Mouse (Mus musculus): ENCODE measurements at regions not wholly inside any gene's neighbourhood (a gene's known extent, or its start where the extent isn't known, plus 50 kb on each side); places are given as distances from the start of the nearest gene placed in this dataset.
A peak's percentile ranks its signal among the peaks of the same experiment; 100 is the strongest.

- Histone ChIP-seq H3K27ac (replicated peaks) (peak overlapping the region; percentile 79), H3K9ac (no peak overlapping the region), H3K4me3 (replicated peaks) (no peak overlapping the region), H3K4me1 (peaks cover 47% of the 10 kb centered on the region), H3K36me3 (no peaks in the 10 kb centered on the region), H3K9me3 (replicated peaks) (no peaks in the 10 kb centered on the region), H3K27me3 (no peaks in the 10 kb centered on the region), H3K4me2 (replicated peaks) (no peak overlapping the region)
- no peak for ATAC-seq (ENCODE audit: insufficient number of reproducible peaks, low FRiP score, low TSS enrichment, low read depth)
- 15% methylated on average over 5 of the region's 5 CpGs for WGBS
Observed at GRCm38 (mm10) chr17:87202958-87203720, 62.6 kb downstream of the Mcfd2 start.

DNA sequence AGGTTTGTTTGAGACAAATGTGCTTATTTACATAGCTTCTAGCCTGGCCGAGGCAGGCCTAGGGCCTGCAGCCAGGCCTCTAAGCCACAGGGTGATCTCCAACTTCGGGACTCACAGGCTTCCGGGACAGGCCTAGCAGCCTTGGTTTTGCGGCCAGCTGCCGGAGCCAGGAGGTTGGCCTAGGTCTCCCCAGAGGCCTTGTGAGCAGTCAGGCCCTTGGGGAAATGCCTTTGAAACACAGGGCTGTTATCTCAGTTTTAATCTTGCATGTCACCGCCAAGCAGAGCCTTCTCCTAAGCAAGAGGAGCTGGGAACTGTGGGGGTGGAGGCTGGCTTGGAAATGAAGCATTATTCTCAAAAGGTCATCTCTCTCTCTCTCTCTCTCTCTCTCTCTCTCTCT lies 63.2 kb downstream of the Mcfd2 start:
- Histone ChIP-seq H3K27me3 (no peaks in the 10 kb centered on the region), H3K9ac (no peak overlapping the region), H3K4me3 (replicated peaks) (no peak overlapping the region), H3K36me3 (no peaks in the 10 kb centered on the region), H3K4me1 (peaks cover 47% of the 10 kb centered on the region), H3K27ac (replicated peaks) (peak overlapping the region; percentile 79), H3K9me3 (replicated peaks) (no peaks in the 10 kb centered on the region), H3K4me2 (replicated peaks) (no peak overlapping the region)
- 21% methylated on average over 6 of the region's 6 CpGs for WGBS
- ATAC-seq (ENCODE audit: insufficient number of reproducible peaks, low FRiP score, low TSS enrichment, low read depth): 0 out of 2 replicates have a peak, but pooled peaks have one; percentile 27

- no peak overlapping the region for H3K4me2 ChIP-seq (replicated peaks)
- no peaks in the 10 kb centered on the region for H3K36me3 ChIP-seq
- peak; percentile 79 for ATAC-seq (ENCODE audit: insufficient number of reproducible peaks, low FRiP score, low TSS enrichment, low read depth)
- H3K4me1 ChIP-seq: peaks cover 42% of the 10 kb centered on the region
- WGBS: 34% methylated on average over 3 of the region's 3 CpGs
- H3K27ac ChIP-seq (replicated peaks): peak overlapping the region; percentile 79
- no peaks in the 10 kb centered on the region for H3K27me3 ChIP-seq
- H3K9ac ChIP-seq: no peak overlapping the region
- H3K4me3 ChIP-seq (replicated peaks): no peak overlapping the region
- no peaks in the 10 kb centered on the region for H3K9me3 ChIP-seq (replicated peaks)
Observed at GRCm38 (mm10) chr17:87200721-87201242, 65.0 kb downstream of the Mcfd2 start.

GRCm38 (mm10) chr17:87200134-87200533 lies 65.6 kb downstream of the Mcfd2 start:
- Histone ChIP-seq H3K4me1 (peaks cover 42% of the 10 kb centered on the region), H3K36me3 (no peaks in the 10 kb centered on the region), H3K4me2 (replicated peaks) (no peak overlapping the region), H3K27ac (replicated peaks) (peak overlapping the region; percentile 79), H3K4me3 (replicated peaks) (no peak overlapping the region), H3K27me3 (no peaks in the 10 kb centered on the region), H3K9me3 (replicated peaks) (no peaks in the 10 kb centered on the region), H3K9ac (no peak overlapping the region)
- WGBS: 95% methylated on average over 2 of the region's 2 CpGs
- no peak for ATAC-seq (ENCODE audit: insufficient number of reproducible peaks, low FRiP score, low TSS enrichment, low read depth)

- Histone ChIP-seq H3K27ac (replicated peaks) (no peak overlapping the region), H3K36me3 (no peaks in the 10 kb centered on the region), H3K27me3 (no peaks in the 10 kb centered on the region), H3K4me1 (peaks cover 51% of the 10 kb centered on the region), H3K9me3 (replicated peaks) (no peaks in the 10 kb centered on the region), H3K4me2 (replicated peaks) (no peak overlapping the region), H3K4me3 (replicated peaks) (no peak overlapping the region), H3K9ac (no peak overlapping the region)
- no peak for ATAC-seq (ENCODE audit: insufficient number of reproducible peaks, low FRiP score, low TSS enrichment, low read depth)
- 80% methylated on average over 3 of the region's 3 CpGs for WGBS
Observed at GRCm38 (mm10) chr17:87199134-87199533, 66.6 kb downstream of the Mcfd2 start.

DNA sequence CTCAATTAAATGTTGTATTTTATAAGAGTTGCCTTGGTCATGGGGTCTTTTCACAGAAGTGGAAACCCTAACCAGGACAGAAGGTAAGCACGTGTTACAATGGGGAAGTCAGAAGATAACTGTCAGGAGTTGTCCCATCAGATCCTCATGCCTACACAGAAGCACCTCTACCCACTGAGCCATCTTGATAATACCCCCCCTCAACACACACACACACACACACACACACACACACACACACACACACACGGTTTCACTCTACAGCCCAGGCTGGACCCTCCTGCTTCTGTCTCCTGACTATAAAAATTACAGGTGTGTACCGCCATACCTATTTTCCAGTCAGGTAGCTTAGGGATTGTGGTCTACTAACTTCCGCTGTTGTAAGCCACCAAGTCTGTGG lies 68.3 kb downstream of the Mcfd2 start:
- 94% methylated on average over 4 of the region's 4 CpGs for WGBS
- 0 out of 2 replicates have a peak, but pooled peaks cover 4% of the 10 kb centered on the region for H3K9me3 ChIP-seq (replicated peaks)
- no peaks in the 10 kb centered on the region for H3K27me3 ChIP-seq
- H3K4me1 ChIP-seq: peaks cover 45% of the 10 kb centered on the region
- no peak overlapping the region for H3K9ac ChIP-seq
- no peak overlapping the region for H3K27ac ChIP-seq (replicated peaks)
- H3K4me2 ChIP-seq (replicated peaks): no peak overlapping the region
- no peaks in the 10 kb centered on the region for H3K36me3 ChIP-seq
- no peak overlapping the region for H3K4me3 ChIP-seq (replicated peaks)
- no peak for ATAC-seq (ENCODE audit: insufficient number of reproducible peaks, low FRiP score, low TSS enrichment, low read depth)

DNA sequence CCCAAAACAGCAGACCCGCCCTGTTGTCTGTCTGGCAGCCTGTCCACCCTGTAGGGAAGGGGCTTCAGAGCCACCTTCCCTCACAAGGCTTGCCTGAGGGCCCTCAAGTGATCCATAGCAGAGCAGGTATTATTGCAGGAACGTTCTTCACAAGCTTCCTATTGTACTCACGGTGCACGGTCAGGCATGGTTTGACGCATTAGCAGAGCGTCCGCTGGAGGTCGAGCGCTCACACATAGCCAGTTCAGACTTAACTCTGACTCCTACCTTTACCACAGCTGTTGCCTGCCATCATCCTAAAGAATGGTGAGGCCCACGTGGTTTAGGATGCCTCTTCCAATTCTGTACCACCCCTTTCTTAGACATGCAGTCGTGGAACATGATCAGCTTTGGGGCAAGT lies 71.1 kb downstream of the Mcfd2 start:
- H3K9ac ChIP-seq: no peak overlapping the region
- no peak for ATAC-seq (ENCODE audit: insufficient number of reproducible peaks, low FRiP score, low TSS enrichment, low read depth)
- no peak overlapping the region for H3K4me2 ChIP-seq (replicated peaks)
- H3K9me3 ChIP-seq (replicated peaks): 0 out of 2 replicates have a peak, but pooled peaks cover 4% of the 10 kb centered on the region
- H3K4me1 ChIP-seq: peaks cover 30% of the 10 kb centered on the region
- no peak overlapping the region for H3K27ac ChIP-seq (replicated peaks)
- H3K4me3 ChIP-seq (replicated peaks): no peak overlapping the region
- no peaks in the 10 kb centered on the region for H3K36me3 ChIP-seq
- H3K27me3 ChIP-seq: no peaks in the 10 kb centered on the region
- WGBS: 54% methylated on average over 11 of the region's 11 CpGs

- Histone ChIP-seq H3K9ac (no peak overlapping the region), H3K36me3 (no peaks in the 10 kb centered on the region), H3K4me2 (replicated peaks) (no peak overlapping the region), H3K27me3 (no peaks in the 10 kb centered on the region), H3K4me3 (replicated peaks) (no peak overlapping the region), H3K4me1 (peaks cover 41% of the 10 kb centered on the region), H3K9me3 (replicated peaks) (0 out of 2 replicates have a peak, but pooled peaks cover 4% of the 10 kb centered on the region), H3K27ac (replicated peaks) (peak overlapping the region; percentile 13; the same call in 1 of the 2 replicates)
- ATAC-seq (ENCODE audit: insufficient number of reproducible peaks, low FRiP score, low TSS enrichment, low read depth): no peak
- 11% methylated on average over 7 of the region's 7 CpGs for WGBS
Observed at GRCm38 (mm10) chr17:87193482-87193881, 72.3 kb downstream of the Mcfd2 start.

- Histone ChIP-seq H3K4me1 (peaks cover 50% of the 10 kb centered on the region), H3K27ac (replicated peaks) (no peak overlapping the region; the same call in 1 of the 2 replicates), H3K9ac (no peak overlapping the region), H3K27me3 (no peaks in the 10 kb centered on the region), H3K4me2 (replicated peaks) (no peak overlapping the region), H3K4me3 (replicated peaks) (no peak overlapping the region), H3K9me3 (replicated peaks) (0 out of 2 replicates have a peak, but pooled peaks cover 4% of the 10 kb centered on the region), H3K36me3 (no peaks in the 10 kb centered on the region)
- 26% methylated on average over 3 of the region's 3 CpGs for WGBS
- ATAC-seq (ENCODE audit: insufficient number of reproducible peaks, low FRiP score, low TSS enrichment, low read depth): no peak
Observed at GRCm38 (mm10) chr17:87189670-87190069, 76.1 kb downstream of the Mcfd2 start.
